Mouse (Mus musculus): Measurements from ENCODE around the gene Ppp2r1b.

DNA sequence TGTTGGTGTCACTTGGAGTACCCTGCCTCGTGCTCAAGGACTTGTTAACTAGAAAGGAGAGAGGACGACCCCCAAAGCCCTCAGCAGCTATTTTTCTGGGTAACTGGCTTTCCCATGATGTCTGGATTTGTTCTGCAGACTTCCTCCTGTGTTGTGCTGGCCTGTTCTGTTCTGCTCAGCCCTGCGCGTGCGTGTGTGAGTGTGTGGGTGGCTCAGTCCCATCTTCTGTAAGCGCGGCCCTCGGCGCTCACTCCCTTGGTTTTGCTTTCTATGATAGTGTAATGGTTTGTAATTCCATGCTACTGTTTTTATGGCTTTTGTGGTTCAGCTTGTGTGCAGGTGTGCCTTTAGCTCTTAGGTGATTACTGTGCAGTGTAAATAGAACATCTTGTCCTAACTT, 28.1 kb downstream of the Ppp2r1b start:
- TF ChIP-seq CTCF (IDR thresholded peaks at IDR 0.05; ENCODE audit: insufficient read depth, low read length) (no peak), POLR2A (IDR thresholded peaks at IDR 0.05; ENCODE audit: borderline replicate concordance, extremely low read depth, low read depth, low read length) (no peak)
